Mouse (Mus musculus) inflammation-experienced regulatory T-cells (primary cell): ENCODE measurements around the gene Leng9. TPM values are rescaled to one million over a fixed set of nuclear protein-coding genes. Genes with fewer than 3 reads are reported as not detected.

Experiments
- polyA plus RNA-seq, 2 experiments: library from polyadenylated mRNA; unstranded; fragments of 100-300 nt; shearing (Covaris generic); gene quantifications; one replicate each; pipeline ENCODE4 v1.2.1; 2017

Leng9 gene
- polyA plus RNA-seq: 10 to 100 TPM in 1 of 2 experiments, 1 to 10 TPM in 1; 8.8 to 13.5 TPM

DNA sequence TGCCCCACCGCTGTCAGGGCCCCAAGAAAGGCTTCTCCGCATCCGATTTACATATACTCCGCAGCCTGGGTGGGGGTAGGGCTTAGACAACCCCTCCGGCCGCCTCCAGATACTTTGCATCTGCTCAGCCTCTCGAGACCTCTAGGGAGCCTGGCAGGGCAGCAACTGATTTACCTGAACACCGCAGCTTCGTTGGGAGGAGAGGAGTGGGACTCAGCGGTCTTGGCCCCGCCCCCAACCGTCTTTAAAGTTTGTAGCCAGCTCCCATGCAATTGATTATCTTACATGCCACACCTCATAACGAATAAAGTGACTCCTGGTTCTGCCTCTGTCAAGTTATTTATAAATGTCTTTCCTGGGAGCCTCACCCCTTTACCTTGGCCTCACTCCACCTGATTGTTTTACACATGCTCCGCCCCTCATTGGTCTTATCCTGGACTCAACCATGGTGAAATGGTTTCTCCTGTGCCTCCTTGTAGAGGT lies at the start of gene Leng9:
TSS of gene Leng9 (minus strand) at position 316 of the 483 bp plus-strand sequence.

GRCm38 (mm10) chr7:4164090-4164910 lies 14.1 kb upstream of the Leng9 start, which contains the start of gene Cdc42ep5:
Gene Cdc42ep5, minus strand, starts transcription at chr7:4164860.

GRCm38 (mm10) chr7:4136771-4137531 lies 13.2 kb downstream of the Leng9 start, which contains the start of gene Leng8:
Gene Leng8, plus strand, starts transcription at chr7:4137039.

DNA sequence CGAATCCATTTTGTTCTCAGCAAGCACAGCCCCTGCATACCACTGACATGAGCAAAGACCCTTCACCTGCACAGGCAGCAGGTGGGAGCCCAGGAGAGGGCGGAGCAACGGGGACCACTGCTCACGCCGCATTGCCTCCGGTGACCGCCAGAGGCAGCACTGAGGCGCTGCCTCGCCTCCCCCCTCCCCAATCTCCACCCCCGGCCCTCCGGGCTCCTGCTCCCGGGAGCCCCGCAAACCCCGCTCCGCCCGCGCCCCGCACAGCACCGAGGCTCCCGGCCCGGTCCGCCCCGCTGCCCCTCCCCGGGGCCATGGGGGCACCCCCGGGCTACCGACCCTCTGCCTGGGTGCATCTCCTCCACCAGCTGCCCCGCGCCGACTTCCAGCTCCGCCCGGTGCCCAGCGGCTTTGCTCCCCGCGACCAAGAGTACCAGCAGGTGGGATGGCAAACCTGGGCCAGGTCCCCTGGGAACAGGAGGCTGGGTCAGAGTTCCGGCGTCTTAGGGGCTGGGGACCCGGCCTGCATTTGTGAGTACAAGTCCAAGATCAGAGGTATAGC lies 30.8 kb downstream of the Leng9 start, which contains the start of gene Ttyh1:
TSS of gene Ttyh1 (plus strand) at position 65 of the 559 bp plus-strand sequence.

Other genes starting within 250 kb of the Leng9 start
- gene Lilra6, start 234.9 kb downstream of the Leng9 start, polyA plus RNA-seq: 1 to 10 TPM in 1 of 2 experiments, under 1 TPM in 1; 0.33 to 2.1 TPM
- 1 to 10 TPM; 2.9 to 7.9 TPM for gene Lair1, start 87.2 kb downstream of the Leng9 start, polyA plus RNA-seq
- 1 to 10 TPM; 1.1 to 3.2 TPM for gene Ttyh1, start 31.0 kb downstream of the Leng9 start, polyA plus RNA-seq
- 100 to 1,000 TPM; 148 to 166 TPM for gene Leng8, start 13.3 kb downstream of the Leng9 start, polyA plus RNA-seq
- gene Cdc42ep5, start 14.5 kb upstream of the Leng9 start, polyA plus RNA-seq: under 1 TPM in 1 of 2 experiments, not detected in 1; 0.61 TPM
- gene Lilra5, start 87.4 kb upstream of the Leng9 start, polyA plus RNA-seq: 1 to 10 TPM in 1 of 2 experiments, not detected in 1; 1.6 TPM
- under 1 TPM in 1 of 2 experiments, not detected in 1; 0.32 TPM for gene Ncr1, start 187.3 kb upstream of the Leng9 start, polyA plus RNA-seq
- gene Gp6, start 247.4 kb upstream of the Leng9 start, polyA plus RNA-seq: under 1 TPM in 1 of 2 experiments, not detected in 1; 0.42 TPM